Mouse (Mus musculus): ENCODE measurements around the gene 2010300C02Rik. TPM values are rescaled to one million over a fixed set of nuclear protein-coding genes. Genes with fewer than 3 reads are reported as not detected.

2010300C02Rik gene
- polyA plus RNA-seq, 1 experiment = 15.3 TPM

GRCm38 (mm10) chr1:37671316-37671715 lies 48.6 kb downstream of the 2010300C02Rik start:
- Histone ChIP-seq H3K27ac (ENCODE audit: insufficient read depth, low read depth, low read length) (no peak overlapping the region), H3K4me3 (ENCODE audit: low read depth, low read length) (no peak overlapping the region), H3K27me3 (ENCODE audit: control insufficient read depth, insufficient read depth, low read length) (no peaks in the 10 kb centered on the region), H3K36me3 (ENCODE audit: control insufficient read depth, insufficient read depth, low read length) (no peaks in the 10 kb centered on the region), H3K4me1 (ENCODE audit: control insufficient read depth, insufficient read depth, insufficient read length, low read length) (no peaks in the 10 kb centered on the region)
- TF ChIP-seq CTCF (IDR thresholded peaks at IDR 0.05; ENCODE audit: extremely low read depth, insufficient read length, insufficient replicate concordance, low read depth, low read length) (no peak), POLR2A (IDR thresholded peaks at IDR 0.05; ENCODE audit: low read depth, low read length) (no peak)
- WGBS = 35% methylated on average over 4 of the region's 4 CpGs

DNA sequence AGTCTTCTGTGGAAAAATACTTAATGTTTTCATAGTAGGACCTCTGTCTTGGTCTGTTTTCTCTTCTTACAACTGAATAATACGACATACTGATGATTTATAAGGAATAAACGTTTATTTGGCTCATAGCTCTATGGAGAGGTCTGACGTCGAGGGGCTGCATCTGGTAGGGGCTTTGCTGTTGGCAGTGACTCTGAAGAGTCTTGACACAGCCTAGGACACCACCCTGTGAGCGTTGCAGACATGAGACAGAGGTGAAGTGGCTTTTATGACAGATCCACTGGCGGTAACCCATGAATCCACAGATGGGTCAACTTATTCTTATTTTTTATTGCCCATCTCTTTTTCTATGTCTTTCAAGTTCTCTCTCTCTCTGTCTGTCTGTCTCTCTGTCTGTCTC lies 52.5 kb downstream of the 2010300C02Rik start:
- Histone ChIP-seq H3K36me3 (ENCODE audit: control insufficient read depth, insufficient read depth, low read length) (0 out of 2 replicates have a peak, but pooled peaks cover 1% of the 10 kb centered on the region), H3K27me3 (ENCODE audit: control insufficient read depth, insufficient read depth, low read length) (no peaks in the 10 kb centered on the region), H3K4me1 (ENCODE audit: control insufficient read depth, insufficient read depth, insufficient read length, low read length) (0 out of 2 replicates have a peak, but pooled peaks cover 4% of the 10 kb centered on the region), H3K4me3 (ENCODE audit: low read depth, low read length) (no peak overlapping the region), H3K27ac (ENCODE audit: insufficient read depth, low read depth, low read length) (no peak overlapping the region)
- TF ChIP-seq CTCF (IDR thresholded peaks at IDR 0.05; ENCODE audit: extremely low read depth, insufficient read length, insufficient replicate concordance, low read depth, low read length) (no peak), POLR2A (IDR thresholded peaks at IDR 0.05; ENCODE audit: low read depth, low read length) (no peak)
- WGBS = 75% methylated on average over 6 of the region's 6 CpGs

- Histone ChIP-seq H3K4me1 (ENCODE audit: control insufficient read depth, insufficient read depth, insufficient read length, low read length) (0 out of 2 replicates have a peak, but pooled peaks cover 4% of the 10 kb centered on the region), H3K36me3 (ENCODE audit: control insufficient read depth, insufficient read depth, low read length) (0 out of 2 replicates have a peak, but pooled peaks cover 2% of the 10 kb centered on the region), H3K4me3 (ENCODE audit: low read depth, low read length) (no peak overlapping the region), H3K27ac (ENCODE audit: insufficient read depth, low read depth, low read length) (peak overlapping the region; percentile 44), H3K27me3 (ENCODE audit: control insufficient read depth, insufficient read depth, low read length) (no peaks in the 10 kb centered on the region)
- WGBS = 32% methylated on average over 10 of the region's 10 CpGs
- TF ChIP-seq CTCF (IDR thresholded peaks at IDR 0.05; ENCODE audit: extremely low read depth, insufficient read length, insufficient replicate concordance, low read depth, low read length) (no peak), POLR2A (IDR thresholded peaks at IDR 0.05; ENCODE audit: low read depth, low read length) (0 out of 2 replicates have a peak, but pooled peaks have one; percentile 4)
Measured at GRCm38 (mm10) chr1:37666587-37666986, 53.3 kb downstream of the 2010300C02Rik start.

GRCm38 (mm10) chr1:37665539-37666323 lies 54.2 kb downstream of the 2010300C02Rik start:
- TF ChIP-seq CTCF (IDR thresholded peaks at IDR 0.05; ENCODE audit: extremely low read depth, insufficient read length, insufficient replicate concordance, low read depth, low read length) (no peak), POLR2A (IDR thresholded peaks at IDR 0.05; ENCODE audit: low read depth, low read length) (peak; percentile 55; the same call in 1 of the 2 replicates)
- Histone ChIP-seq H3K27ac (ENCODE audit: insufficient read depth, low read depth, low read length) (peak overlapping the region; percentile 96), H3K4me3 (ENCODE audit: low read depth, low read length) (peak overlapping the region; percentile 73), H3K27me3 (ENCODE audit: control insufficient read depth, insufficient read depth, low read length) (no peaks in the 10 kb centered on the region), H3K36me3 (ENCODE audit: control insufficient read depth, insufficient read depth, low read length) (0 out of 2 replicates have a peak, but pooled peaks cover 3% of the 10 kb centered on the region), H3K4me1 (ENCODE audit: control insufficient read depth, insufficient read depth, insufficient read length, low read length) (0 out of 2 replicates have a peak, but pooled peaks cover 4% of the 10 kb centered on the region)
- 12% methylated on average over 14 of the region's 14 CpGs for WGBS

DNA sequence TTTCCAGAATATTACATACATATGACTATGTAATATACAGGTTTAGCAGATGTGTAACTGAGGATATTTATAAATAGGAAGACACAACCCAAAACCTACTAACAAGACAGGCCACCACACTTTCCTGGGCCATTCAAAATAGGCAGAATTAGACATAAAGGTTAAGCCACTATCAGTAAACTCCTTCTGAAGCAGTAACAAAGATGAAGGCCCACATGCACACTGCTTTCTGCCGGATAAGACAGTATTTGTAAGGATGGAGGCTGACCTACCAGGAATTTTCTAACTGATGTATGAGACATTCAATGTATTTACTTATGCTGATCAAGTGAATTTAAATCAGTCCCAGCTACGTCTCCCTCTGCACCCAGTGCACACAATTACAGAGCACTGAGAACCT lies 55.4 kb downstream of the 2010300C02Rik start:
- H3K27ac ChIP-seq (ENCODE audit: insufficient read depth, low read depth, low read length) = no peak overlapping the region

DNA sequence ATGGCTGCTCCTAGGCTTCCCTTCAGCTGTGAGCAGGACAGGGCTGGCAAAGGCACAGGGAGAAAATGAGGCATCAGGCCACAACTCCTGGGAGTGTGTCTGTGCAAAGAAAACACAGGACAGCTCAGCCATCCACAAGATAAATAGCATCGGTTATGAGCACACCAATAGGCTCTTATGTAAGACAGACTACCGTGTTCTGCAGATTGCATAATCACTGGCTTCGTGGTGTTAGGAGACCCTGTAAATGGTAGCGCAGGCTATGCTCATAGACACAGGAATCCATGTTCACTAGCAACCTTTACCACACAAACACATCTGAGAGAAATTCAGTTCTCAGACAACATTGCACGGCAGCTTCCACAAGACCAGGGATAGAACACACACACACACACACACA lies 56.3 kb downstream of the 2010300C02Rik start:
- Histone ChIP-seq H3K27ac (ENCODE audit: insufficient read depth, low read depth, low read length) (no peak overlapping the region), H3K36me3 (ENCODE audit: control insufficient read depth, insufficient read depth, low read length) (0 out of 2 replicates have a peak, but pooled peaks cover 3% of the 10 kb centered on the region), H3K27me3 (ENCODE audit: control insufficient read depth, insufficient read depth, low read length) (no peaks in the 10 kb centered on the region), H3K4me3 (ENCODE audit: low read depth, low read length) (no peak overlapping the region), H3K4me1 (ENCODE audit: control insufficient read depth, insufficient read depth, insufficient read length, low read length) (0 out of 2 replicates have a peak, but pooled peaks cover 4% of the 10 kb centered on the region)
- 39% methylated on average over 5 of the region's 5 CpGs for WGBS
- TF ChIP-seq POLR2A (IDR thresholded peaks at IDR 0.05; ENCODE audit: low read depth, low read length) = no peak
- no peak for TF ChIP-seq CTCF (IDR thresholded peaks at IDR 0.05; ENCODE audit: extremely low read depth, insufficient read length, insufficient replicate concordance, low read depth, low read length)

More for the DNA sequence above, 55.4 kb downstream of the 2010300C02Rik start:
- 0 out of 2 replicates have a peak, but pooled peaks cover 4% of the 10 kb centered on the region for H3K4me1 ChIP-seq (ENCODE audit: control insufficient read depth, insufficient read depth, insufficient read length, low read length)
- 38% methylated on average over 2 of the region's 2 CpGs for WGBS
- H3K36me3 ChIP-seq (ENCODE audit: control insufficient read depth, insufficient read depth, low read length) = 0 out of 2 replicates have a peak, but pooled peaks cover 3% of the 10 kb centered on the region
- H3K27me3 ChIP-seq (ENCODE audit: control insufficient read depth, insufficient read depth, low read length) = no peaks in the 10 kb centered on the region
- TF ChIP-seq POLR2A (IDR thresholded peaks at IDR 0.05; ENCODE audit: low read depth, low read length) (no peak), CTCF (IDR thresholded peaks at IDR 0.05; ENCODE audit: extremely low read depth, insufficient read length, insufficient replicate concordance, low read depth, low read length) (no peak)
- peak overlapping the region; percentile 44 for H3K4me3 ChIP-seq (ENCODE audit: low read depth, low read length)

DNA sequence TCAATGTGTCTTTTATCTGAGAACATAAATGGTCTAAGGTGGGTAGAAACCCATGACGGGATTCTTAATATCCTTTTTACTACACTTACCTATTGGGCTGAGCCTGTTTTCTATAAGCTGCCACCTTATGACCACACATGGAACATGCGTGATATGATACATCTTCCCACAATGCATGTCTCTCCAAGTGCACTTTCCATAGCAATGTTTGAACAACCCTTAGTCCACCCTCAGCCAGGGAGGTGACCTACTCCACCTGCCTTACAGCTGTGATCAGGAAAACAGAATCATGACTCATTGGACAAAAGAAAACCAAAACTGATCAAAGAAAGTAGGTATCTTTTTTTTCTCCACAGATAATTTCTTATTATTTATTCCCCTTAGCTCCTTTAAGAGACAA lies 63.9 kb downstream of the 2010300C02Rik start:
- H3K27me3 ChIP-seq (ENCODE audit: control insufficient read depth, insufficient read depth, low read length) = no peaks in the 10 kb centered on the region
- H3K27ac ChIP-seq (ENCODE audit: insufficient read depth, low read depth, low read length) = no peak overlapping the region
- no peak overlapping the region for H3K4me3 ChIP-seq (ENCODE audit: low read depth, low read length)
- no peaks in the 10 kb centered on the region for H3K4me1 ChIP-seq (ENCODE audit: control insufficient read depth, insufficient read depth, insufficient read length, low read length)
- H3K36me3 ChIP-seq (ENCODE audit: control insufficient read depth, insufficient read depth, low read length) = no peaks in the 10 kb centered on the region
- TF ChIP-seq POLR2A (IDR thresholded peaks at IDR 0.05; ENCODE audit: low read depth, low read length) = no peak
- TF ChIP-seq CTCF (IDR thresholded peaks at IDR 0.05; ENCODE audit: extremely low read depth, insufficient read length, insufficient replicate concordance, low read depth, low read length) = no peak
- 91% methylated on average over 2 of the region's 2 CpGs for WGBS
